In genomic region chr3:107130661-107131326, GRCm38 (mm10) we compare ENCODE assay signal across 10 mouse cellular contexts. TPM values are rescaled to one million over a fixed set of nuclear protein-coding genes. Genes with fewer than 3 reads are reported as not detected.
DNase-seq lines count a peak whose midpoint lies in the region; ATAC-seq lines count a peak whose summit lies in the region.
"Had no signal": no experiment of that assay in that cellular context is flagged by ENCODE, and none has a peak within 500 bp of the region (broad histone marks: within the 10 kb centered on the region; RNA-seq: fewer than 3 reads in every experiment).

No protein-coding gene starts in this region.

- no peaks in the 10 kb centered on the region for H3K4me1 ChIP-seq in kidney, embryonic 14.5 days (ENCODE audit: control insufficient read depth, insufficient read depth, low read length)
- H3K4me1 ChIP-seq in heart, embryonic 14.5 days (ENCODE audit: control insufficient read depth in 2 of 2, insufficient read depth in 2 of 2, low read length in 2 of 2), result peaks cover 8 to 14% of the 10 kb centered on the region in 2 experiments
- H3K4me1 ChIP-seq: liver, embryonic 12.5 days had no signal

- DNase-seq in kidney, adult 11 months, result peak; percentile 50
- peak; percentile 47 for DNase-seq in adrenal gland, postnatal 25 days
- peak; percentile 58 for DNase-seq in lung, postnatal 10 days
- no peak for DNase-seq in embryo, embryonic 10 days (ENCODE audit: low spot score)
- no peak for DNase-seq in neural tube, embryonic 10.5 days (ENCODE audit: extremely low spot score, low spot score)
- no peak for DNase-seq in frontal cortex, adult 2 months (ENCODE audit: extremely low spot score in 1 of 2, low spot score in 1 of 2)

- H3K4me2 ChIP-seq in kidney, embryonic 14.5 days (replicated peaks; ENCODE audit: low read depth, low read length), result no peak overlapping the region
- H3K4me2 ChIP-seq in heart, embryonic 14.5 days (ENCODE audit: low read length), result no peak overlapping the region
- H3K4me2 ChIP-seq: liver, embryonic 12.5 days had no signal

- whole genome bisulfite sequencing in kidney, embryonic 14.5 days, result 83% methylated on average over 4 of the region's 4 CpGs
- 43% methylated on average over 4 of the region's 4 CpGs for WGBS in heart, embryonic 14.5 days

- no peaks in the 10 kb centered on the region for H3K36me3 ChIP-seq in kidney, embryonic 14.5 days (ENCODE audit: control insufficient read depth, insufficient read depth, low read length)
- no peaks in the 10 kb centered on the region for H3K36me3 ChIP-seq in heart, embryonic 14.5 days (ENCODE audit: control insufficient read depth, insufficient read depth, low read length)
- H3K36me3 ChIP-seq: liver, embryonic 12.5 days had no signal

- H3K9me3 ChIP-seq in kidney, embryonic 14.5 days (ENCODE audit: control insufficient read depth, low read length), result no peaks in the 10 kb centered on the region
- H3K9me3 ChIP-seq in heart, embryonic 14.5 days (ENCODE audit: control insufficient read depth, low read length), result no peaks in the 10 kb centered on the region
- H3K9me3 ChIP-seq: liver, embryonic 12.5 days had no signal

- H3K27me3 ChIP-seq in kidney, embryonic 14.5 days (ENCODE audit: control insufficient read depth, insufficient read depth, low read length), result no peaks in the 10 kb centered on the region
- H3K27me3 ChIP-seq in heart, embryonic 14.5 days (ENCODE audit: control insufficient read depth, insufficient read depth, low read length), result no peaks in the 10 kb centered on the region
- H3K27me3 ChIP-seq: liver, embryonic 12.5 days had no signal

- H3K4me3 ChIP-seq in kidney, embryonic 14.5 days (ENCODE audit: low read length), result no peak overlapping the region
- H3K4me3 ChIP-seq in heart, embryonic 14.5 days (ENCODE audit: control insufficient read depth in 1 of 2, insufficient read depth in 1 of 2, low read depth in 1 of 2, low read length in 2 of 2), result no peak overlapping the region
- H3K4me3 ChIP-seq: liver, embryonic 12.5 days had no signal

- H3K27ac ChIP-seq in kidney, embryonic 14.5 days (ENCODE audit: low read depth, low read length), result no peak overlapping the region
- H3K27ac ChIP-seq in heart, embryonic 14.5 days (replicated peaks in 1 of 2; ENCODE audit: control insufficient read depth in 1 of 2, insufficient read depth in 1 of 2, low read depth in 2 of 2, low read length in 2 of 2), result peak overlapping the region; percentile 58 to 68
- H3K27ac ChIP-seq: liver, embryonic 12.5 days had no signal

- no peak overlapping the region for H3K9ac ChIP-seq in kidney, embryonic 14.5 days (ENCODE audit: low read depth, low read length)
- no peak overlapping the region for H3K9ac ChIP-seq in heart, embryonic 14.5 days (ENCODE audit: low read length)
- H3K9ac ChIP-seq: liver, embryonic 12.5 days had no signal

- ATAC-seq in kidney, embryonic 14.5 days (ENCODE audit: low FRiP score, low TSS enrichment), result no peak
- peak; percentile 87 for ATAC-seq in heart, embryonic 14.5 days (ENCODE audit: insufficient number of reproducible peaks, insufficient read depth, low FRiP score, low read depth)
- ATAC-seq: liver, embryonic 12.5 days had no signal

RNA-seq across cellular contexts. Expression of gene Kcna2, which starts 29.8 kb away (rescaled TPM):
- polyA plus RNA-seq in kidney, embryonic 14.5 days (2014; fragmentation: Nextera tagmentation; extraction: Ambion mirVana), result 0.08 and 0.20 TPM in 2 replicates
- total RNA-seq in adrenal gland, postnatal 25 days (2021), result 0.95 and 1.2 TPM in 2 replicates
- polyA plus RNA-seq in heart, embryonic 14.5 days (2014; fragmentation: Nextera tagmentation; extraction: Ambion mirVana), result 0.03 and 0.05 TPM in 2 replicates
- 38.3 and 40.6 TPM in 2 replicates for polyA plus RNA-seq in frontal cortex, adult 2 months (2012; rRNA removed)
- total RNA-seq: granulocyte monocyte progenitor cell, adult 5-6 weeks had no signal

RNA-seq across cellular contexts. Expression of gene Kcna10, which starts 52.1 kb away (rescaled TPM):
- not detected in 2 replicates for polyA plus RNA-seq in kidney, embryonic 14.5 days (2014; fragmentation: Nextera tagmentation; extraction: Ambion mirVana)
- total RNA-seq in adrenal gland, postnatal 25 days (2021), result not detected in 2 replicates
- not detected in 2 replicates for polyA plus RNA-seq in heart, embryonic 14.5 days (2014; fragmentation: Nextera tagmentation; extraction: Ambion mirVana)
- polyA plus RNA-seq in frontal cortex, adult 2 months (2012; rRNA removed), result 0.04 and 0.13 TPM in 2 replicates
- total RNA-seq: granulocyte monocyte progenitor cell, adult 5-6 weeks had no signal
- polyA plus RNA-seq: liver, embryonic 12.5 days had no signal

Comparison
In these comparisons a context has a peak if more than half of its experiments do, and no peak if none do; other contexts are left out.
1. DNase-seq: peak in kidney, adult 11 months (single experiment), adrenal gland, postnatal 25 days (single experiment) and lung, postnatal 10 days (single experiment); none in embryo, embryonic 10 days (single experiment), neural tube, embryonic 10.5 days (single experiment) and frontal cortex, adult 2 months (0 of 2).
2. RNA of gene Kcna2, which starts 29.8 kb away (polyA plus RNA-seq): 38.3 to 40.6 TPM in frontal cortex, adult 2 months; 0.08 to 0.20 TPM in kidney, embryonic 14.5 days and 0.03 to 0.05 TPM in heart, embryonic 14.5 days; every median in the first group is over 10 times any median in the second.